ENCODE assay signal across 8 mouse cellular contexts in genomic region chr4:141267837-141268236, GRCm38 (mm10). TPM values are rescaled to one million over a fixed set of nuclear protein-coding genes. Genes with fewer than 3 reads are reported as not detected.
A peak's percentile ranks its signal among the peaks of the same experiment; 100 is the strongest.
DNase-seq lines count a peak whose midpoint lies in the region; ATAC-seq and TF ChIP-seq lines count a peak whose summit lies in the region.

No protein-coding gene starts in this region.

- no peak overlapping the region for H3K4me2 ChIP-seq in midbrain, embryonic 14.5 days (ENCODE audit: low read length)
- no peak overlapping the region for H3K4me2 ChIP-seq in midbrain, embryonic 13.5 days (replicated peaks)
- no peak overlapping the region for H3K4me2 ChIP-seq in lung, embryonic 14.5 days

- H3K9me3 ChIP-seq in midbrain, embryonic 14.5 days (ENCODE audit: control insufficient read depth, low read length), result no peaks in the 10 kb centered on the region
- no peaks in the 10 kb centered on the region for H3K9me3 ChIP-seq in midbrain, embryonic 13.5 days
- no peaks in the 10 kb centered on the region for H3K9me3 ChIP-seq in lung, embryonic 14.5 days (ENCODE audit: low read depth, low read length)

- H3K4me1 ChIP-seq in midbrain, embryonic 14.5 days (ENCODE audit: control insufficient read depth, insufficient read depth, low read length), result no peaks in the 10 kb centered on the region
- H3K4me1 ChIP-seq in midbrain, embryonic 13.5 days (replicated peaks), result no peaks in the 10 kb centered on the region
- H3K4me1 ChIP-seq in lung, embryonic 14.5 days (ENCODE audit: insufficient read depth), result peaks cover 3% of the 10 kb centered on the region; the same call in 1 of the 2 replicates

- H3K9ac ChIP-seq in midbrain, embryonic 14.5 days (replicated peaks; ENCODE audit: low read length), result no peak overlapping the region
- H3K9ac ChIP-seq in midbrain, embryonic 13.5 days (replicated peaks), result no peak overlapping the region
- H3K9ac ChIP-seq in lung, embryonic 14.5 days, result no peak overlapping the region

- no peak overlapping the region for H3K27ac ChIP-seq in midbrain, embryonic 14.5 days (replicated peaks; ENCODE audit: low read depth, low read length)
- no peak overlapping the region for H3K27ac ChIP-seq in midbrain, embryonic 13.5 days
- H3K27ac ChIP-seq in lung, embryonic 14.5 days (ENCODE audit: low read depth), result no peak overlapping the region

- TF ChIP-seq CTCF in lung, embryonic 14.5 days (IDR thresholded peaks at IDR 0.05; ENCODE audit: low read depth), result peak; percentile 91

- WGBS in midbrain, embryonic 14.5 days, result 44% methylated on average over 9 of the region's 9 CpGs
- 43% methylated on average over 9 of the region's 9 CpGs for WGBS in midbrain, embryonic 13.5 days
- 33% methylated on average over 9 of the region's 9 CpGs for WGBS in lung, embryonic 14.5 days

- no peaks in the 10 kb centered on the region for H3K27me3 ChIP-seq in midbrain, embryonic 14.5 days (ENCODE audit: control insufficient read depth, insufficient read depth, low read length)
- H3K27me3 ChIP-seq in midbrain, embryonic 13.5 days, result peaks cover 14% of the 10 kb centered on the region; the same call in 1 of the 2 replicates
- no peaks in the 10 kb centered on the region for H3K27me3 ChIP-seq in lung, embryonic 14.5 days (ENCODE audit: insufficient read depth, low read length)

- no peak overlapping the region for H3K4me3 ChIP-seq in midbrain, embryonic 14.5 days (replicated peaks; ENCODE audit: low read depth, low read length)
- H3K4me3 ChIP-seq in midbrain, embryonic 13.5 days (replicated peaks), result no peak overlapping the region
- H3K4me3 ChIP-seq in lung, embryonic 14.5 days (ENCODE audit: low read depth, low read length), result no peak overlapping the region

- DNase-seq in cerebellum, adult 9-10 months, result peak; percentile 30
- DNase-seq in cerebellum, adult 11 months, result no peak
- peak; percentile 62 for DNase-seq in midbrain, embryonic 14.5 days
- DNase-seq in c-Kit-positive CD71-positive TER-119-positive erythroid progenitor cells, embryonic 14.5 days (ENCODE audit: low spot score), result peak; percentile 47
- peak; percentile 81 for DNase-seq in induced T-regulatory cell, adult 2 months (ENCODE audit: low read depth)
- peak; percentile 86 for DNase-seq in lung, embryonic 14.5 days
- peak; percentile 78 for DNase-seq in testis, postnatal 10 days (ENCODE audit: low spot score)

- no peak for ATAC-seq in midbrain, embryonic 14.5 days (ENCODE audit: low FRiP score, low TSS enrichment)
- no peak for ATAC-seq in midbrain, embryonic 13.5 days
- peak; percentile 8; the same call in 1 of the 2 replicates for ATAC-seq in lung, embryonic 14.5 days (ENCODE audit: insufficient read depth)

- no peaks in the 10 kb centered on the region for H3K36me3 ChIP-seq in midbrain, embryonic 14.5 days (ENCODE audit: control insufficient read depth, insufficient read depth, low read length)
- no peaks in the 10 kb centered on the region for H3K36me3 ChIP-seq in midbrain, embryonic 13.5 days
- H3K36me3 ChIP-seq in lung, embryonic 14.5 days (ENCODE audit: insufficient read depth), result no peaks in the 10 kb centered on the region

RNA-seq across cellular contexts. Expression of gene Arhgef19, which starts 28.5 kb away (rescaled TPM):
- 0.84 and 0.89 TPM in 2 replicates for polyA plus RNA-seq in midbrain, embryonic 14.5 days (2014; fragmentation: Nextera tagmentation; extraction: Ambion mirVana)
- 0.93 and 0.98 TPM in 2 replicates for polyA plus RNA-seq in midbrain, embryonic 13.5 days (2015; fragmentation: Nextera tagmentation; extraction: Ambion mirVana)
- polyA plus RNA-seq in lung, embryonic 14.5 days (2014; fragmentation: Nextera tagmentation; extraction: Ambion mirVana), result 20.1 and 21.1 TPM in 2 replicates

RNA-seq across cellular contexts. Expression of gene Epha2, which starts 33.2 kb away (rescaled TPM):
- polyA plus RNA-seq in midbrain, embryonic 14.5 days (2014; fragmentation: Nextera tagmentation; extraction: Ambion mirVana), result 1.2 and 1.7 TPM in 2 replicates
- polyA plus RNA-seq in midbrain, embryonic 13.5 days (2015; fragmentation: Nextera tagmentation; extraction: Ambion mirVana), result 3.5 and 4.7 TPM in 2 replicates
- 6.9 and 7.6 TPM in 2 replicates for polyA plus RNA-seq in lung, embryonic 14.5 days (2014; fragmentation: Nextera tagmentation; extraction: Ambion mirVana)

RNA-seq across cellular contexts. Expression of gene Rsg1, which starts 54.1 kb away (rescaled TPM):
- 5.7 and 7.8 TPM in 2 replicates for polyA plus RNA-seq in midbrain, embryonic 14.5 days (2014; fragmentation: Nextera tagmentation; extraction: Ambion mirVana)
- 6.4 and 8.9 TPM in 2 replicates for polyA plus RNA-seq in midbrain, embryonic 13.5 days (2015; fragmentation: Nextera tagmentation; extraction: Ambion mirVana)
- 5.3 and 6.3 TPM in 2 replicates for polyA plus RNA-seq in lung, embryonic 14.5 days (2014; fragmentation: Nextera tagmentation; extraction: Ambion mirVana)

Comparison
In these comparisons a context has a peak if more than half of its experiments do, and no peak if none do; other contexts are left out.
1. RNA of gene Arhgef19, which starts 28.5 kb away (polyA plus RNA-seq): 20.1 to 21.1 TPM in lung, embryonic 14.5 days; 0.93 to 0.98 TPM in midbrain, embryonic 13.5 days and 0.84 to 0.89 TPM in midbrain, embryonic 14.5 days; every median in the first group is over 10 times any median in the second.